Mouse (Mus musculus) urinary bladder, postnatal 25 days (tissue): ENCODE measurements around the gene Shc2.

Source experiments
- DNase-seq: peaks from one replicate; pipeline ENCODE4 v3.0.0; 2022; ENCODE audit warnings: low spot score

Gene Shc2

GRCm38 (mm10) chr10:79613578-79614304 is 24.0 kb downstream of the Shc2 start, which contains the start of gene C2cd4c:
C2cd4c (minus strand) TSS chr10:79614025.
- peak; percentile 41 for DNase-seq

- DNase-seq: no peak
These were observed 25.3 kb downstream of the Shc2 start for GRCm38 (mm10) chr10:79612192-79613135.

GRCm38 (mm10) chr10:79611296-79611695 is 26.4 kb downstream of the Shc2 start:
- no peak for DNase-seq

GRCm38 (mm10) chr10:79609276-79609675 is 28.4 kb downstream of the Shc2 start:
- DNase-seq: no peak

- DNase-seq: no peak
These were observed 29.8 kb downstream of the Shc2 start for GRCm38 (mm10) chr10:79607892-79608291.

GRCm38 (mm10) chr10:79606537-79606936 is 31.2 kb downstream of the Shc2 start:
- no peak for DNase-seq

GRCm38 (mm10) chr10:79597936-79598230 is 39.8 kb downstream of the Shc2 start:
- no peak for DNase-seq

GRCm38 (mm10) chr10:79597051-79597935 is 40.4 kb downstream of the Shc2 start:
- no peak for DNase-seq

- DNase-seq: no peak
These were observed 42.2 kb downstream of the Shc2 start for GRCm38 (mm10) chr10:79595590-79595929.

- DNase-seq: peak; percentile 37
These were observed 42.7 kb downstream of the Shc2 start for GRCm38 (mm10) chr10:79594872-79595589.

- no peak for DNase-seq
These were observed 43.6 kb downstream of the Shc2 start for GRCm38 (mm10) chr10:79594111-79594510.

- no peak for DNase-seq
These were observed 47.0 kb downstream of the Shc2 start for GRCm38 (mm10) chr10:79590702-79591101.

GRCm38 (mm10) chr10:79587752-79588126 is 50.0 kb downstream of the Shc2 start:
- no peak for DNase-seq

- DNase-seq: no peak
These were observed 50.5 kb downstream of the Shc2 start, which contains the start of gene Theg for GRCm38 (mm10) chr10:79587061-79587751. Theg (minus strand) TSS chr10:79587331.

GRCm38 (mm10) chr10:79586243-79586642 is 51.5 kb downstream of the Shc2 start:
- no peak for DNase-seq

- DNase-seq: no peak
These were observed 52.0 kb downstream of the Shc2 start for GRCm38 (mm10) chr10:79585723-79586122.

- no peak for DNase-seq
These were observed 52.6 kb downstream of the Shc2 start for GRCm38 (mm10) chr10:79585136-79585535.

GRCm38 (mm10) chr10:79584426-79584825 is 53.3 kb downstream of the Shc2 start:
- no peak for DNase-seq

GRCm38 (mm10) chr10:79584021-79584420 is 53.7 kb downstream of the Shc2 start:
- no peak for DNase-seq

GRCm38 (mm10) chr10:79581501-79581900 is 56.2 kb downstream of the Shc2 start:
- no peak for DNase-seq

GRCm38 (mm10) chr10:79580811-79581210 is 56.9 kb downstream of the Shc2 start:
- no peak for DNase-seq
